Mouse (Mus musculus) mouse trophoblast stem cell (cell line): ENCODE data around the gene Cabin1.

Source experiments
- in situ Hi-C, 2 experiments: fragments of 300-500 bp; cut with MseI, MboI; formaldehyde crosslinking; loops; 2 replicates in 1 of 2; 3 replicates in 1 of 2; pipeline ENCODE4 v1.15.1; 2025

Gene Cabin1

GRCm38 (mm10) chr10:75667115-75667910 is 96.8 kb downstream of the Cabin1 start:
- in situ Hi-C loops = no loop called here

- in situ Hi-C loops = no loop called here
Observed at GRCm38 (mm10) chr10:75666451-75667030, 97.6 kb downstream of the Cabin1 start.

DNA sequence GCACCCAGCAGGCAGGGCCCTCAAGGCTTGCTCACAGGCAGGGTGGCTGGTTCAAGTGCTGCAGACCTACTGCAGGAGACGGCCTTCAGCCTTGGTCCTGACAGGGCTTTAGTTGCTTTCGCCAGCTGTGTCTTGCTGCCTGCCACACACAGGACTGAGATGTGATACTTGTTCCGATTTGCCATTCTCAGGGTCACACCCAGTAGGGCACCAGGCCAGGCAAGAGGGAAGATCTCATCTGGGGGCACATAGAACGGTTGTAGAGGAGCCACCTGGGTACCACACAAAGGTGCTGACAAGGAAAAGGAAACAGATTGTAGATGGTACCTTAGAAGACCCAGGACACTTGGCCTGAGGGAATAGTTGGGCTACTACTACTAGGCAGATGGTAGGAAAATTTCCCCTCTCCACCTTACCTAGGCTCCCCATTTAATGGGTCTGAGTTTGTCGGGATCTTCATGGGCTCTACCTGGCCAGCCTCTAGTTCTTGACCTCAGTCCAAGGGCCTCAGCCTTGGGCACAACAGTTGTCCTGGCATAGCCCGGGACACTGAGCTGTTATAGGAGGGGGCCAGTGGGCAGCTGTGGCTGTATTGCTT is 99.4 kb downstream of the Cabin1 start:
- in situ Hi-C loops = no loop called here

DNA sequence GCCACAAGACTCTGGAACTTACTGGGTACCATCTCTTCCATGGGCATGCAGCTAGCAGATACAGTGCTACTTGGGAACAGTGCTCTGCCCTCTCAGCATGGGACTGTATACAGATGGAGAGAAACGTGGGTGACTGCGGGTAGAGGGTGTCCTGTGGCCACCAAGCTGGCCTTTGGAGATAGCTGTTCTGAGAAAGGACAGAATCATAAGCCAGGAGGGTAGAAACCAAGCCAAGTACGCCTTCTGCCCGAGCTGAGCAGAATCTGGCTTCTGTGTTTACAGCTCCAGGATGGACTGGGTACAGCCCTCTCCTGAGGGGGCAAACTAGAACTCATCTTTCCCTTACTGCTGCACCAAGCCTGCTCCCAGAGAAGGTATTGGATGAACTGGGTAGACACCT is 101.6 kb downstream of the Cabin1 start:
- in situ Hi-C loops = no loop called here

- in situ Hi-C loops = no loop called here
Observed at GRCm38 (mm10) chr10:75661876-75662275, 102.3 kb downstream of the Cabin1 start.

GRCm38 (mm10) chr10:75661381-75661780 is 102.8 kb downstream of the Cabin1 start:
- in situ Hi-C loops = no loop called here

GRCm38 (mm10) chr10:75657772-75658171 is 106.4 kb downstream of the Cabin1 start:
- in situ Hi-C loops = no loop called here

DNA sequence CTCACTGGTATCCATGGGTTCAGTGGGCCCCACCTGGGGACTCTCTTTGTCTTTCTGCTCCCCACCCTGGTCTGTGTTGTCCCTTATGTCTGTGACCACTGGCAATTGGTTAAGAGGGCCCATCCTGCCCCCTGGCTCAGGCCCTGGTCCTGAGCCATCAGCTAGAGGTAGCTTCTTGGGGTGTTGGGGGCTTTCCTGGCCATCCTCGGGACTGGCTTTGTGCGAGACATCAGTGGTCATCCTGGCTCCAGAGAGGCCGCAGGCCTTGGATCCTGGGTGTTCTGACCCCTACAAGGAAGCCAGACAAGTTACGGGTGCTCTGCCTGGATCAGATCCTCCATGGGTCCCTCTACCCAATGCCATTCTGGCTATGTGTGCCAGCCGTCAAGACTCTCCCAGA is 107.0 kb downstream of the Cabin1 start:
- in situ Hi-C loops = no loop called here

- in situ Hi-C loops = no loop called here
Observed at GRCm38 (mm10) chr10:75654053-75654452, 110.1 kb downstream of the Cabin1 start.

- in situ Hi-C loops = no loop called here
Observed at GRCm38 (mm10) chr10:75651381-75652068, 112.6 kb downstream of the Cabin1 start.

DNA sequence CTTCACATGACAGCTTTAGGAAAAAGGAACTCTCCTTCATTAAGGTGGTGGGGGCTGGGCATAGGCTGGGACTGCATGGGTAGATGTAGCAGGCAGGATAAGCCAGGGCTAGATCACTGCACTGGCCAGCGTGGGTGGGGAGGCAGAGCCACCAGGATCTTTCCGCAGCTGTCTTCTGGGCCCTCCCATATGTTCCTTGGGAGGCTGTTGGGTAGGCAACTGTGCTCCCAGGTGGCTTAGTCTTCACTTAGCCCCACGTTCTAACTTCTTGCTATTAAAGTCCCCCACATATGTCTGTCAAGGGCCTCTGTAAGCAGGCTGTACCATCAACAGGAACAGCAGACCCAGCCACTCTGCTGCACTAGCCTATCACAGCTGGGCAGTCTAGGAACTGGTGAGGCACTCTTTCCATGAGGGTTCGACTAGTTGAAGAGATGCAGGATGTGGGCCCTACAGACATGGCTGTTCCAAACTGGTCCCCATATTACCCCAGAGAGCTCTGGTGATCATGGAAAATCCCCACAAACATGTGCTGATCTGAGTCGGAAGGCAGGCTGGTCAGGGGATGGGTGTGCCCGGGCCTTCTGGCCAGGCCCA is 113.7 kb downstream of the Cabin1 start:
- in situ Hi-C loops = no loop called here

GRCm38 (mm10) chr10:75649406-75649995 is 114.6 kb downstream of the Cabin1 start:
- in situ Hi-C loops = no loop called here

DNA sequence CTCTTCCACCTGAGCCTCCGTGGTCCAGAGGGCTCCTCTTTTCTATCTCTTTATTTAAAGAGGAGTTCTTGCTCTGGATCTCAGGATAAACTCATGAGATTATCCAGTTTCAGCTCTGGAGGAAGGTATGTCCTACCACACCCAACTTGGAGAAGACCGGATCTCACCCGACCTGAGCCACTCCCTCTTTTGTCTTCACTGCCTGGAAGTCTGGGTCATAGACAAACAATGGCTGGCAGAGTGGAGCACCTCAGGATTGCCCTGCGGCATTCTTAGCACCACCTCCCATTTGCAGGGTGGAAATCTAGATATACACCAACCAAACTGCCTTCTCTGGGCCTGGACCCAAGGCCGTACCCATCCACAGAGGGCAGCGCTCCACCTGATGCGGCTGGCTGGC is 115.1 kb downstream of the Cabin1 start:
- in situ Hi-C loops = no loop called here

DNA sequence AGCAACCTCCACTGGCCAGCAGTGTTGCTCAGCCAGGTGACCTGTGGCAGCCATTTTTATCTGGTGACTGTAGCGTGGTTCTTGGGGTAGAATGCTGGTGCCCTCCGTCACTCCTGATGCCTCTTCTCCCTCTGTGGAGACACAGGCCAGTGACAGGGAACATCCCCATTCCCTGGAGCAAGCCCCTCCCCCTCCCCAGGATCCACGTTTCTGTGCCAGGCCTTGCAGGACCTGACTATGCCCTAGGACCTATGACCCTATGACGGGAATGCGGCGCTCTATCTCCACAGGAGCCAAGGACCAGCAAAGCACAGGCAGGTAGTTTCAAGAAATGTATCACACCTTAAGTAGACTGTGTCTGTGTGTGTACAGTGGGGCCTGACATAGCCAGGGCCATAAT is 116.0 kb downstream of the Cabin1 start:
- in situ Hi-C loops = no loop called here

DNA sequence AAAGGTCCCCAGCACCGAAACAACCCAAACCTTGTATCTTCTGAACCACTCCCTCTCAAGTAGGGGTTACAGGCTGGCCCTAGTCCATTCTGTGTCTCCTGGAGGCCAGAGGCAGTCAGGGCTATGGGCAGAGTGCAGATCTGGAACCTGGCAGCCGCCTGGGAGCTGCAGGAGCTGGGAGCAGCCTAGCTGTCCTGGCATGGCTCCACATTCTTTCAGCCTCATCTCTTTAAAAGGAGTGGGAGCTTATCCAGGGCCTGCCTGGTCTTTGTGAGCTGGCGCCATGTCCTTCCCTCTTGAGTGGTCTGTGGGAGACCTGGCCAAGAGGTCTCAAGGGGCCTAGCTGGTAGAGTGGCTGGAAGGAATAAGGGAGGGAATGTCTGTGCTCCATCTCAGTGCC is 116.8 kb downstream of the Cabin1 start:
- in situ Hi-C loops = no loop called here

DNA sequence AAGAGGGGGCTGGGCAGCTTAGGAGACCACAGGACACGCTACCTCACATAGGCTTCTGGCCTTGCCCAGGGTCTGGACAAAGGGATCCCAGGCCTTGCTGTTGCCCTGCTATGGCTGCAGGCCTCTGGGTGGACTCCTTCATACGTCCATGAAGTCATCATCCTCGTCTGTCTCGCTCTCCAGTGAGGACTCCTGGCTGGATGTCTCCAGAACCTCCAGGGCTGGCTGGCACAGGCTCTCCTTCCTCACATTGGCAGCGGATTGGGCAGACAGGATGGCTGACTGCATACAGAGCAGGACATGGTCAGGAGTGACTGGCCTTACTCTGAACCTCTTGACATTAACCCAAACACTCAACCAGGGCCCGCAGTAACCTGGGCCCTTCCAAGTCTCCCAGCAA is 117.7 kb downstream of the Cabin1 start:
- in situ Hi-C loops = no loop called here

DNA sequence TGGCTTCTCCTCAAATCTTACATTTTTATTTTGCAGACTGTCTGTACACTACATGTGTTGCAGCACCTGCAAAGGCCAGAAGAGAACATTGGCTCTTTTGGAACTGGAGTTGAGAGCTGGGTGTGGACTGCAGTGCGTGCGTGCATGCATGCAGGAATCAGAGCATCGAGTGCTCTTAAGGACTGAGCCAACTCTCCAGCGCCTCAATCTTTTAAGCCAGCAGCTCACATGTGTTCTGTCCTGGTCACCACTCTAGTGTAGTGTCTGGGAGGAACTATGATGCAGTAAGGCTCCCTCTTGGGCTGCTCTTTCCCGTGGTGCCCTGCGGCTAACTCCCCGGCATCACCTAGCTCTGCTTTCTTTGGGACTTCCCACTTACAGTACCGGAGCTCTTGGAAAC is 118.5 kb downstream of the Cabin1 start:
- in situ Hi-C loops = no loop called here

DNA sequence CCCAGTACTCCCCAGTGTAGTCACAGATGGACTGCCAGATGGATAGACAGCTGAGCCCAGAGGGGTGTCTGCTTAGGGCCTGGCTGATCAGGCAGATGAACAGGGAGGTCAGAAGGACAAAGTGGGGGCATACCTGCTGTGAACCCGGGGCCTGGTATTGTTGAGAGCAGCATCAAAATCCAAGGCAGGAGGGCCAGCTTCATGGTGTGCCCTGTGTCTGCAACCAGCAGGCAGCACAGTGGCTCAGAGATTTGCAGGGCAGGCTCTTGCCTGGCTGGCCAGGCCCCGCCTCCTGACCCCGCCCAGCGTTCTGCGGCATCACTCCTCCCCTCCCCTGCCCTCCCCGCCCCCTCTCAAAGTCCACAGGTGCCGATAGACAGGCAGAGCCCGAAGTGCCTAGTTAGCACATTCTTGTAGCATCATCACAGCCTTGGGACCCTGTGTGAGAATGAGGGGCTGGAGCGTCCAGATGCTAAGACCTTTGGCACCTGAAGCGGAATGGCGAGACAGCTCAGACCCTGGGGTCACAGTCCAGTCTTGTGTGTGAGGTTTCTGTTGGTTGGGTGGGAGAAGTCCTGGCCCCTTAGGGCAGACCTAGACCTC is 120.3 kb downstream of the Cabin1 start, which contains the start of gene Susd2:
Susd2 (minus strand) TSS at position 268 of the 603 bp plus-strand sequence.
- in situ Hi-C loops = no loop called here

- in situ Hi-C loops = no loop called here
Observed at GRCm38 (mm10) chr10:75642891-75643290, 121.2 kb downstream of the Cabin1 start.

GRCm38 (mm10) chr10:75642436-75642835 is 121.7 kb downstream of the Cabin1 start:
- in situ Hi-C loops = no loop called here

DNA sequence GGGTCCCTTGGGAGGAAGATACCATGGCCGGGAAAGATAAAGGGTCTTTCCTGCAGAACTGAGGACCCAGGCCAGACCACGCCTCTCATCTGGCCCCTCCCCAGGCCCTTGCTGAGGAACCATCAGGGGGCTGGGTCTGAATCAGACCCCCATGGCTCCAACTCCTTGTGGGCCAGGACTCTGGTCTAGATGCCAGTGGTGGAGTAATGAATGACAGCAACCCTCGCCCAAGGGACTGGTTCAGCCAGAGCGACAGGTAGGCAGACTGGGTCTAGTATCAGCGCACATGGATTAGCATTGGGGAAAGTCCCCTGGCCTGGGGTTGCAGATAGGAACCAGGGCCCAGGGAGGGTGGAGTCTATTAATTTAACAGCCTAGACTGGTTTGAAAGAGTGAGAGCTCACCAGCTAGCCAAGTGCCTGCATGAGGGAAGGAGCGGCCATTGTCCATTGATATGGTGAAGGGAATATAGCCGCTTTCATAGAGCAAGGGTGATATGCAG is 122.4 kb downstream of the Cabin1 start:
- in situ Hi-C loops = no loop called here
